Mouse (Mus musculus): Measurements from ENCODE around the gene Cx3cl1.
A peak's percentile ranks its signal among the peaks of the same experiment; 100 is the strongest.

The Cx3cl1 gene

GRCm38 (mm10) chr8:94774601-94775000 is 2.8 kb downstream of the Cx3cl1 start:
- DNase-seq = no peak

GRCm38 (mm10) chr8:94776346-94776745 is 4.5 kb downstream of the Cx3cl1 start:
- DNase-seq = no peak

- no peak for DNase-seq
Measured at GRCm38 (mm10) chr8:94778036-94778435, 6.2 kb downstream of the Cx3cl1 start.

- no peak for DNase-seq
Measured at GRCm38 (mm10) chr8:94778473-94778872, 6.7 kb downstream of the Cx3cl1 start.

- DNase-seq = no peak
Measured at GRCm38 (mm10) chr8:94778895-94779533, 7.2 kb downstream of the Cx3cl1 start.

GRCm38 (mm10) chr8:94779534-94780294 is 7.9 kb downstream of the Cx3cl1 start:
- DNase-seq = no peak

- DNase-seq = no peak
Measured at GRCm38 (mm10) chr8:94780491-94781154, 8.8 kb downstream of the Cx3cl1 start.

GRCm38 (mm10) chr8:94781155-94781837 is 9.5 kb downstream of the Cx3cl1 start:
- no peak for DNase-seq

GRCm38 (mm10) chr8:94781838-94782235 is 10.0 kb downstream of the Cx3cl1 start:
- DNase-seq = no peak

GRCm38 (mm10) chr8:94783890-94784289 is 12.1 kb downstream of the Cx3cl1 start:
- DNase-seq = no peak

- DNase-seq = peak; percentile 22
Measured at GRCm38 (mm10) chr8:94785247-94785985, 13.6 kb downstream of the Cx3cl1 start.

- no peak for DNase-seq
Measured at GRCm38 (mm10) chr8:94785995-94786595, 14.3 kb downstream of the Cx3cl1 start.

- no peak for DNase-seq
Measured at GRCm38 (mm10) chr8:94787524-94788501, 16.0 kb downstream of the Cx3cl1 start.

GRCm38 (mm10) chr8:94789256-94789955 is 17.6 kb downstream of the Cx3cl1 start:
- DNase-seq = no peak

GRCm38 (mm10) chr8:94794368-94794767 is 22.6 kb downstream of the Cx3cl1 start:
- no peak for DNase-seq

- DNase-seq = no peak
Measured at GRCm38 (mm10) chr8:94794782-94795181, 23.0 kb downstream of the Cx3cl1 start.

GRCm38 (mm10) chr8:94800278-94800968 is 28.6 kb downstream of the Cx3cl1 start:
- no peak for DNase-seq

- DNase-seq = peak; percentile 37
Measured at GRCm38 (mm10) chr8:94801293-94802095, 29.7 kb downstream of the Cx3cl1 start.

- DNase-seq = no peak
Measured at GRCm38 (mm10) chr8:94802375-94802774, 30.6 kb downstream of the Cx3cl1 start.

Measured in cerebellum, adult 11 months (tissue).